Mouse (Mus musculus): ENCODE results near the gene Esf1. TPM values are rescaled to one million over a fixed set of nuclear protein-coding genes. Genes with fewer than 3 reads are reported as not detected.
"Not testable (repeated sequence)": the region's sequence is repeated elsewhere in the genome, so short reads cannot be mapped to it uniquely, and the experiment has no call there.

Gene Esf1
- polyA plus RNA-seq, 1 experiment: 15.5 TPM

GRCm38 (mm10) chr2:140170803-140171553 is 614 bp upstream of the Esf1 start:
- 6% methylated on average over 28 of the region's 28 CpGs for WGBS
- Histone ChIP-seq H3K27ac (ENCODE audit: control insufficient read depth, insufficient read depth, low read depth, low read length, poor library complexity) (peak overlapping the region; percentile 77), H3K4me3 (replicated peaks; ENCODE audit: control insufficient read depth, low read depth, low read length) (peak overlapping the region; percentile 95), H3K4me1 (ENCODE audit: control insufficient read depth, insufficient read depth, low read length) (peaks cover 1% of the 10 kb centered on the region; the same call in 1 of the 2 replicates)
- TF ChIP-seq POLR2A (IDR thresholded peaks at IDR 0.05; ENCODE audit: borderline replicate concordance, control insufficient read depth, low read depth, low read length) (no peak), CTCF (IDR thresholded peaks at IDR 0.05; ENCODE audit: control insufficient read depth, insufficient read depth, low read length) (no peak)

GRCm38 (mm10) chr2:140169057-140169456 is 1.3 kb downstream of the Esf1 start:
- H3K27ac ChIP-seq (ENCODE audit: control insufficient read depth, insufficient read depth, low read depth, low read length, poor library complexity): no peak overlapping the region
- TF ChIP-seq CTCF (IDR thresholded peaks at IDR 0.05; ENCODE audit: control insufficient read depth, insufficient read depth, low read length): no peak
- no peak for TF ChIP-seq POLR2A (IDR thresholded peaks at IDR 0.05; ENCODE audit: borderline replicate concordance, control insufficient read depth, low read depth, low read length)
- 47% methylated on average over 1 of the region's 1 CpGs for WGBS
- H3K4me1 ChIP-seq (ENCODE audit: control insufficient read depth, insufficient read depth, low read length): peaks cover 1% of the 10 kb centered on the region; the same call in 1 of the 2 replicates
- no peak overlapping the region for H3K4me3 ChIP-seq (replicated peaks; ENCODE audit: control insufficient read depth, low read depth, low read length)

DNA sequence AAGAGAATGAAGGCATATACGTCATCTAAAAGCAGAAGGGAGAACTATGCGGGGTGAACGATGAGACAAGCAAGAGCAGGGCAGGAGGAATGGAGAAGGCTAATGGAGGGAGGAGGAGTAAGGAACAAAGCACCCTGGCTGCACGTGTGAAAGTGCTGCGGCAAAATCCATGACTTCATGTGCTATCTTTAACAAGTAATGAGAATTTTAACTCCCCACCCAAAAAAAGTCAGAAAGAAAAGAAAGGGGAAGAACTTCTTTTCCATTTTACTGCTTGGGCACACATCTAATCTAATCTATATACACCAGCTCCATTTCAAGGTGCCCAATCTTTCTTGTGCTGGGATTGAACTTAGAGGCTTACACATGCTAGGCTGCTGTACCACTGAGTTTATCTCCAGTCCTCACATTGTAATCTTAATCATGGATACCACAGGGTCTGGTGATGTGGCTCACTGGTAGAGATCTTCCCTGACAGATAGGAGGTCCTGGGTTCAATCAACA is 7.0 kb downstream of the Esf1 start:
- TF ChIP-seq CTCF (IDR thresholded peaks at IDR 0.05; ENCODE audit: control insufficient read depth, insufficient read depth, low read length) (no peak), POLR2A (IDR thresholded peaks at IDR 0.05; ENCODE audit: borderline replicate concordance, control insufficient read depth, low read depth, low read length) (no peak)
- 79% methylated on average over 5 of the region's 5 CpGs for WGBS
- peaks cover 1% of the 10 kb centered on the region; the same call in 1 of the 2 replicates for H3K4me1 ChIP-seq (ENCODE audit: control insufficient read depth, insufficient read depth, low read length)
- no peak overlapping the region for H3K27ac ChIP-seq (ENCODE audit: control insufficient read depth, insufficient read depth, low read depth, low read length, poor library complexity)
- H3K4me3 ChIP-seq (replicated peaks; ENCODE audit: control insufficient read depth, low read depth, low read length): no peak overlapping the region

DNA sequence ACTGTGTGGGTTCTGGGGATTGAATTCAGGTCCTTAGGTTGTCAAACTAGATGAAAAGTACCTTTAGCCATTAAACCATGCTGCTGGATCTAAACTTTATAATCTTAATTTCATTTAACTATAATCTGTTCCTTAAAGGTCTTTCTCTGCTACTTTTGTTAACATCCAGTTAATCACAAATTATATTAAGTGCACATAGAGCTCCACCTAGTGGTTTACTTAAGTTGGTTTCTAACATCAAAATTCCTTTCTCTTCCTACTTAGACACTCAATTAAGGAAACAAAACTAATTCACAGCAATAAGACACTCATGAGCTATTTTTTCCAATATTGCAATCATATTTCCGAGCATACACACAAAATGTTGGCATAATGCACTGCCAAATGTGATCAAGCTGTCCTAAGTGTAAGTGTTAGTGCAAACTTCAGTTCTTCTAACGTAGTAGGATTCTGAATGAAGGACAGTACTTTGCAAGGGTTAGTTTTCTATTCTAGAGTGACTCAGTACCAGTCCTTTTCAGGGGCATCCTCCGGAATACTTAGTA is 11.1 kb downstream of the Esf1 start:
- peaks cover 1% of the 10 kb centered on the region; the same call in 1 of the 2 replicates for H3K4me1 ChIP-seq (ENCODE audit: control insufficient read depth, insufficient read depth, low read length)
- 77% methylated on average over 3 of the region's 3 CpGs for WGBS
- no peak overlapping the region for H3K4me3 ChIP-seq (replicated peaks; ENCODE audit: control insufficient read depth, low read depth, low read length)
- no peak overlapping the region for H3K27ac ChIP-seq (ENCODE audit: control insufficient read depth, insufficient read depth, low read depth, low read length, poor library complexity)
- TF ChIP-seq POLR2A (IDR thresholded peaks at IDR 0.05; ENCODE audit: borderline replicate concordance, control insufficient read depth, low read depth, low read length) (no peak), CTCF (IDR thresholded peaks at IDR 0.05; ENCODE audit: control insufficient read depth, insufficient read depth, low read length) (no peak)

DNA sequence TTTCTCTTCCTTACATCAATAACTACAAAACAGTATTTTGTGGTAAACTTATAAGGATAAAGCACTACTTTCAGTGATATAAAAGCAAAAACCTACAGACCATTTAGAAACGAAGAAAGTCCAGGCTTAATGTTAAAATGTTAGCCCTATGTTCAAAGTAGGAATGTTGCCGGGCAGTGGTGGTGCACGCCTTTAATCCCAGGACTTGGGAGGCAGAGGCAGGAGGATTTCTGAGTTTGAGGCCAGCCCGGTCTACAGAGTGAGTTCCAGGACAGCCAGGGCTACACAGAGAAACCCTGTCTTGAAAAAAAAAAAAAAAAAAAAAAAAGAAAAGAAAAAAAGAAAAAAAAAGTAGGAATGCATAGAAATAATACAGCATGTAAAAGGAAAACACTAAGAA is 18.6 kb downstream of the Esf1 start, which contains the start of gene Gm17374:
Gene Gm17374, plus strand, starts transcription at position 301 of the 400 bp plus-strand sequence.
- H3K4me3 ChIP-seq (replicated peaks; ENCODE audit: control insufficient read depth, low read depth, low read length); H3K4me1 ChIP-seq (ENCODE audit: control insufficient read depth, insufficient read depth, low read length); H3K27ac ChIP-seq (ENCODE audit: control insufficient read depth, insufficient read depth, low read depth, low read length, poor library complexity): not testable (repeated sequence)
- WGBS: 86% methylated on average over 4 of the region's 4 CpGs

GRCm38 (mm10) chr2:140125516-140125915 is 44.8 kb downstream of the Esf1 start:
- no peak overlapping the region for H3K27ac ChIP-seq (ENCODE audit: control insufficient read depth, insufficient read depth, low read depth, low read length, poor library complexity)
- WGBS: 85% methylated on average over 2 of the region's 2 CpGs
- no peak for TF ChIP-seq CTCF (IDR thresholded peaks at IDR 0.05; ENCODE audit: control insufficient read depth, insufficient read depth, low read length)
- no peak for TF ChIP-seq POLR2A (IDR thresholded peaks at IDR 0.05; ENCODE audit: borderline replicate concordance, control insufficient read depth, low read depth, low read length)
- H3K4me3 ChIP-seq (replicated peaks; ENCODE audit: control insufficient read depth, low read depth, low read length): no peak overlapping the region
- H3K4me1 ChIP-seq (ENCODE audit: control insufficient read depth, insufficient read depth, low read length): no peaks in the 10 kb centered on the region

GRCm38 (mm10) chr2:140113851-140114250 is 56.5 kb downstream of the Esf1 start:
- no peak overlapping the region for H3K4me3 ChIP-seq (replicated peaks; ENCODE audit: control insufficient read depth, low read depth, low read length)
- H3K4me1 ChIP-seq (ENCODE audit: control insufficient read depth, insufficient read depth, low read length): no peaks in the 10 kb centered on the region
- TF ChIP-seq CTCF (IDR thresholded peaks at IDR 0.05; ENCODE audit: control insufficient read depth, insufficient read depth, low read length): no peak
- no peak for TF ChIP-seq POLR2A (IDR thresholded peaks at IDR 0.05; ENCODE audit: borderline replicate concordance, control insufficient read depth, low read depth, low read length)
- H3K27ac ChIP-seq (ENCODE audit: control insufficient read depth, insufficient read depth, low read depth, low read length, poor library complexity): no peak overlapping the region
- 67% methylated on average over 8 of the region's 8 CpGs for WGBS

DNA sequence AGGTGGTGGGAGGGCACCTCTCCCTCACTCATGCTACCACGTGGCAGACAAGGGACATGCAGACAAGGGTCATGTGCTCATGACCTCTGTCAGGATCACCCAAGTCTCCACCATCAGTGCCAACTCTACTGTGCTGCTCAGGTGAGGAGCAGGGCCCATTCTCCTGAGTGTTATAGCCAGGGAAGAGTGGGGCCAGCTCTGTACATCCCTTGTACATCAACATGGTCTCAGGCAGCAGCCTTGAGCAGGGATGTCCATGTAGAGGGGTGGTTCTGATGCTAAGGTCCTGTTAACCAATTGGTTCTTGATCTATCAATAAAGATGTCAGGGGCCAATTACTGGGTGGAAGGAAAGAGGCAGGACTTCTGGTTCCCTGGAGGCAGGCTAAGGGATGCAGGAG is 61.4 kb downstream of the Esf1 start:
- H3K27ac ChIP-seq (ENCODE audit: control insufficient read depth, insufficient read depth, low read depth, low read length, poor library complexity): no peak overlapping the region
- TF ChIP-seq POLR2A (IDR thresholded peaks at IDR 0.05; ENCODE audit: borderline replicate concordance, control insufficient read depth, low read depth, low read length): no peak
- no peak for TF ChIP-seq CTCF (IDR thresholded peaks at IDR 0.05; ENCODE audit: control insufficient read depth, insufficient read depth, low read length)
- no peak overlapping the region for H3K4me3 ChIP-seq (replicated peaks; ENCODE audit: control insufficient read depth, low read depth, low read length)
- H3K4me1 ChIP-seq (ENCODE audit: control insufficient read depth, insufficient read depth, low read length): no peaks in the 10 kb centered on the region
- WGBS: 37% methylated on average over 1 of the region's 1 CpGs
